Mouse (Mus musculus) left cerebral cortex, adult 2 months (tissue): ENCODE measurements at regions not wholly inside any gene's neighbourhood (a gene's known extent, or its start where the extent isn't known, plus 50 kb on each side); places are given as distances from the start of the nearest gene placed in this dataset.

Experiments
- DNase-seq, 2 experiments: peaks; one replicate each; pipeline ENCODE4 v3.0.0; 2021 to 2022; ENCODE audit warnings: low spot score in 2 of 2, mixed read lengths in 1 of 2; ENCODE audit errors: extremely low spot score in 1 of 2
- H3K27ac ChIP-seq: fragments of 200-600 bp; 2 replicates; pipeline ENCODE4 v1.8.1; 2022
- H3K4me3 ChIP-seq: fragments of 200-600 bp; 2 replicates; pipeline ENCODE4 v1.8.1; 2022
- CTCF ChIP-seq: fragments of 200-600 bp; IDR thresholded peaks from 2 replicates; pipeline ENCODE4 v1.8.1; 2022; ENCODE audit warnings: antibody characterized with exemption, mild to moderate bottlenecking, moderate library complexity
- intact Hi-C: fragments of 180-260 bp; cut with DNase I; formaldehyde crosslinking; loops from one replicate; pipeline ENCODE4 v1.15.1; 2025

GRCm38 (mm10) chr13:44306275-44307050 is 422.8 kb upstream of the Jarid2 start:
- TF ChIP-seq CTCF, result no peak
- peak in 1 of 2 experiments; percentile 28 for DNase-seq
- Histone ChIP-seq H3K4me3 (no peak overlapping the region), H3K27ac (peak overlapping the region; percentile 71)
- intact Hi-C loops, result no loop called here

GRCm38 (mm10) chr13:44308227-44308626 is 421.0 kb upstream of the Jarid2 start:
- H3K27ac ChIP-seq, result no peak overlapping the region
- intact Hi-C loops, result no loop called here
- no peak for DNase-seq
- TF ChIP-seq CTCF, result no peak
- H3K4me3 ChIP-seq, result no peak overlapping the region

- intact Hi-C loops, result no loop called here
- Histone ChIP-seq H3K27ac (no peak overlapping the region), H3K4me3 (no peak overlapping the region)
- no peak for DNase-seq
- no peak for TF ChIP-seq CTCF
Observed at GRCm38 (mm10) chr13:44312237-44312636, 417.0 kb upstream of the Jarid2 start.

- no peak for TF ChIP-seq CTCF
- Histone ChIP-seq H3K4me3 (no peak overlapping the region), H3K27ac (peak overlapping the region; percentile 72)
- intact Hi-C loops, result loop anchor here (1.0 to 5.0 kb wide), 4 partner anchors 34 to 415 kb away; no protein-coding TSS in a partner anchor
- peak; percentile 20 to 58 for DNase-seq
Observed at GRCm38 (mm10) chr13:44316747-44317446, 412.4 kb upstream of the Jarid2 start.

- no peak for TF ChIP-seq CTCF
- no peak overlapping the region for H3K4me3 ChIP-seq
- intact Hi-C loops, result loop anchor here (1.0 to 5.0 kb wide), 3 partner anchors 35 to 415 kb away; no protein-coding TSS in a partner anchor
- H3K27ac ChIP-seq, result peak overlapping the region; percentile 72
- DNase-seq, result peak in 1 of 2 experiments; percentile 35
Observed at GRCm38 (mm10) chr13:44317596-44317995, 411.7 kb upstream of the Jarid2 start.

- DNase-seq, result no peak
- no peak for TF ChIP-seq CTCF
- H3K27ac ChIP-seq, result no peak overlapping the region
- no peak overlapping the region for H3K4me3 ChIP-seq
- intact Hi-C loops, result loop anchor here (5.0 kb wide), 1 partner anchor 413 kb away; no protein-coding TSS in a partner anchor
Observed at GRCm38 (mm10) chr13:44319101-44319500, 410.2 kb upstream of the Jarid2 start.

- no peak for DNase-seq
- no peak for TF ChIP-seq CTCF
- intact Hi-C loops, result loop anchor here (5.0 kb wide), 1 partner anchor 413 kb away; no protein-coding TSS in a partner anchor
- Histone ChIP-seq H3K4me3 (no peak overlapping the region), H3K27ac (no peak overlapping the region)
Observed at GRCm38 (mm10) chr13:44319511-44319910, 409.8 kb upstream of the Jarid2 start.

GRCm38 (mm10) chr13:44320311-44320710 is 409.0 kb upstream of the Jarid2 start:
- intact Hi-C loops, result no loop called here
- DNase-seq, result no peak
- no peak for TF ChIP-seq CTCF
- H3K27ac ChIP-seq, result no peak overlapping the region
- H3K4me3 ChIP-seq, result no peak overlapping the region

- TF ChIP-seq CTCF, result no peak
- Histone ChIP-seq H3K27ac (no peak overlapping the region), H3K4me3 (no peak overlapping the region)
- intact Hi-C loops, result no loop called here
- DNase-seq, result peak in 1 of 2 experiments; percentile 35
Observed at GRCm38 (mm10) chr13:44321009-44321596, 408.2 kb upstream of the Jarid2 start.

- no peak overlapping the region for H3K27ac ChIP-seq
- no peak for TF ChIP-seq CTCF
- intact Hi-C loops, result no loop called here
- H3K4me3 ChIP-seq, result no peak overlapping the region
- no peak for DNase-seq
Observed at GRCm38 (mm10) chr13:44328416-44328815, 400.9 kb upstream of the Jarid2 start.

GRCm38 (mm10) chr13:44329161-44329560 is 400.1 kb upstream of the Jarid2 start:
- intact Hi-C loops, result no loop called here
- Histone ChIP-seq H3K4me3 (no peak overlapping the region), H3K27ac (no peak overlapping the region)
- no peak for TF ChIP-seq CTCF
- no peak for DNase-seq

GRCm38 (mm10) chr13:44329701-44330100 is 399.6 kb upstream of the Jarid2 start:
- intact Hi-C loops, result no loop called here
- TF ChIP-seq CTCF, result no peak
- no peak for DNase-seq
- H3K27ac ChIP-seq, result no peak overlapping the region
- H3K4me3 ChIP-seq, result no peak overlapping the region
